Comparison of ENCODE assay signal across 22 mouse cellular contexts in genomic region chr6:146947186-146947585, GRCm38 (mm10). TPM values are rescaled to one million over a fixed set of nuclear protein-coding genes. Genes with fewer than 3 reads are reported as not detected.
A peak's percentile ranks its signal among the peaks of the same experiment; 100 is the strongest.
DNase-seq lines count a peak whose midpoint lies in the region.
"Had no signal": no experiment of that assay in that cellular context is flagged by ENCODE, and none has a peak within 500 bp of the region (broad histone marks: within the 10 kb centered on the region; RNA-seq: fewer than 3 reads in every experiment).

No protein-coding gene starts in this region.

- H3K4me1 ChIP-seq in hindbrain, embryonic 10.5 days (replicated peaks) = peaks cover 48% of the 10 kb centered on the region

- no peaks in the 10 kb centered on the region for H3K27me3 ChIP-seq in hindbrain, embryonic 10.5 days (ENCODE audit: insufficient read depth, poor library complexity, severe bottlenecking)
- H3K27me3 ChIP-seq: CH12.LX; forebrain, embryonic 13.5 days; limb, embryonic 13.5 days; liver, embryonic 15.5 days had no signal

- no peak overlapping the region for H3K27ac ChIP-seq in hindbrain, embryonic 10.5 days
- H3K27ac ChIP-seq: forebrain, embryonic 13.5 days; limb, embryonic 13.5 days; liver, embryonic 15.5 days had no signal

- intact Hi-C loops in heart, postnatal 36 days (cut with DNase I) = loop anchor here (5.0 kb wide), 1 partner anchor 35 kb away; no protein-coding TSS in a partner anchor

- H3K9me3 ChIP-seq in hindbrain, embryonic 10.5 days = no peaks in the 10 kb centered on the region
- H3K9me3 ChIP-seq: forebrain, embryonic 13.5 days; limb, embryonic 13.5 days; liver, embryonic 15.5 days had no signal

- H3K36me3 ChIP-seq in hindbrain, embryonic 10.5 days = no peaks in the 10 kb centered on the region
- H3K36me3 ChIP-seq: limb, embryonic 13.5 days; liver, embryonic 15.5 days had no signal

- DNase-seq in heart, adult 11 months = peak; percentile 79
- no peak for DNase-seq in heart, postnatal 36 days
- DNase-seq in kidney, adult 9 months = peak; percentile 43
- no peak for DNase-seq in kidney, postnatal 10 days
- peak; percentile 71 for DNase-seq in 416B (ENCODE audit: low read depth)
- peak; percentile 34 to 59 for DNase-seq in kidney, postnatal 4 days
- DNase-seq in hindbrain, embryonic 10.5 days (ENCODE audit: low spot score) = no peak
- DNase-seq in urinary bladder, postnatal 36 days (ENCODE audit: low spot score in 2 of 2) = no peak
- DNase-seq: adrenal gland, postnatal 14 days; cerebellum, adult 18-20 months; cerebellum, postnatal 36 days; layer of hippocampus, adult 9-11 months; lung, postnatal 14 days; right cerebral cortex, postnatal 4 days; thymus, adult 2 months had no signal

- H3K4me3 ChIP-seq in hindbrain, embryonic 10.5 days = no peak overlapping the region
- H3K4me3 ChIP-seq: forebrain, embryonic 13.5 days; limb, embryonic 13.5 days; liver, embryonic 15.5 days had no signal

- 85% methylated on average over 4 of the region's 4 CpGs for WGBS in hindbrain, embryonic 10.5 days

RNA-seq across cellular contexts. Expression of gene 1700034J05Rik, which starts 7.0 kb away (rescaled TPM):
- not detected for total RNA-seq in heart, postnatal 36 days (2021)
- polyA plus RNA-seq in hindbrain, embryonic 10.5 days (2016; fragmentation: Nextera tagmentation; extraction: Ambion mirVana) = 0.14 and 0.32 TPM in 2 replicates
- total RNA-seq: adrenal gland, postnatal 14 days; CH12.LX; hematopoietic stem cell, adult 5-6 weeks had no signal
- polyA plus RNA-seq: activated CD4-positive, CD25-positive, alpha-beta regulatory T cell, adult 4 months; thymus, adult 2 months; urinary bladder, adult 2 months had no signal

RNA-seq across cellular contexts. Expression of gene Ppfibp1, which starts 58.9 kb away (rescaled TPM):
- total RNA-seq in heart, postnatal 36 days (2021) = 100 to 1,000 TPM; 111 to 115 TPM
- polyA plus RNA-seq in hindbrain, embryonic 10.5 days (2016; fragmentation: Nextera tagmentation; extraction: Ambion mirVana) = 26.8 and 34.0 TPM in 2 replicates

Comparison
In these comparisons a context has a peak if more than half of its experiments do, and no peak if none do; other contexts are left out.
1. DNase-seq: peak in heart, adult 11 months (single experiment), kidney, adult 9 months (single experiment), 416B (single experiment) and kidney, postnatal 4 days (2 of 2); none in heart, postnatal 36 days (0 of 2), kidney, postnatal 10 days (single experiment), hindbrain, embryonic 10.5 days (single experiment) and urinary bladder, postnatal 36 days (0 of 2).